Mouse (Mus musculus): ENCODE data around the gene Grn.

Grn gene

DNA sequence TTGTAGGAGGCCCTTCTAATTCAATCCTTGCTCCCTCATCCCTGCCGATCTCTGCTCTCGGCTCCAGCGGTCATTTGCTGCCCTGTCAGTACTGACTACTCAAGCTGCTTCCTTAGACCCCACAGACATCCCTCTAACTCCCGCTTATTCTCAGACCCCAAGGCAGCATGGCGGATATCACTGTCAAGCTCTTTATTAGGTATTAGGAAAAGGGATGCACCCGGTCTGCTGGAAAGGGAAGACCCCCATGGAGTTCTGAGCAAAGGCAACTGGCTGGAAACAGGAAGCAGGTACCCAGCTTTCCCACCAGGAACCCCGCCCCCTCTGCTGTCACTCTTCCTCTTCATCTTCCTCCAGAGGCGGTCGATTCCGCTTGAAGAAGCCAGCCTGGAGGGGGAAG lies 23.0 kb downstream of the Grn start:
- CTCF ChIA-PET = interaction anchor here (0.6 to 2.0 kb wide), 6 partner anchors 15 to 261 kb away, joined by 3 to 10 read pairs (median 4); partner anchors contain the start of gene Fzd2 (in 1 of the 4)
- POLR2A ChIA-PET = interaction anchor here (0.6 to 2.1 kb wide), 8 partner anchors 9 to 610 kb away, joined by 3 to 13 read pairs (median 6); partner anchors contain the start of genes Grn (in 1 of the 4) and Slc25a39 (in 1 of the 4)

- CTCF ChIA-PET = interaction anchor here (0.6 to 4.2 kb wide), 33 partner anchors 8 to 608 kb away, joined by 3 to 27 read pairs (median 4); partner anchors contain the start of genes Fam171a2 (in 3 of the 4), BC030867 (in 2 of the 4), Grn (in 2 of the 4) and Fzd2 (in 1 of the 4)
- POLR2A ChIA-PET = interaction anchor here in 3 of 4 experiments (0.6 to 4.6 kb wide), 33 partner anchors 10 to 561 kb away, joined by 3 to 51 read pairs (median 3); partner anchors contain the start of genes Slc25a39 (in 3 of the 3), Fam171a2 (in 2 of the 3), G6pc3 (in 1 of the 3) and Hdac5 (in 1 of the 3)
These were observed 25.8 kb downstream of the Grn start for GRCm38 (mm10) chr11:102455740-102456396.

- ChIA-PET POLR2A (interaction anchor here in 3 of 4 experiments (0.6 to 2.8 kb wide), 7 partner anchors 12 to 52 kb away, joined by 3 to 17 read pairs (median 3); partner anchors contain the start of genes Fam171a2 (in 1 of the 3) and Slc25a39 (in 1 of the 3)), CTCF (interaction anchor here in 3 of 4 experiments (0.5 to 2.2 kb wide), 10 partner anchors 14 to 422 kb away, joined by 3 to 9 read pairs (median 4); partner anchors contain the start of genes Fam171a2 (in 2 of the 3) and Fzd2 (in 1 of the 3))
These were observed 30.4 kb downstream of the Grn start for GRCm38 (mm10) chr11:102460541-102460940.

GRCm38 (mm10) chr11:102461764-102462163 lies 31.6 kb downstream of the Grn start:
- ChIA-PET POLR2A (interaction anchor here in 1 of 4 experiments (2.8 kb wide), 1 partner anchor 54 kb away, joined by 17 read pairs; the partner anchor contains the start of gene Slc25a39), CTCF (interaction anchor here in 1 of 4 experiments (1.1 kb wide), 1 partner anchor 15 kb away, joined by 3 read pairs; the partner anchor contains the start of gene Fam171a2)

DNA sequence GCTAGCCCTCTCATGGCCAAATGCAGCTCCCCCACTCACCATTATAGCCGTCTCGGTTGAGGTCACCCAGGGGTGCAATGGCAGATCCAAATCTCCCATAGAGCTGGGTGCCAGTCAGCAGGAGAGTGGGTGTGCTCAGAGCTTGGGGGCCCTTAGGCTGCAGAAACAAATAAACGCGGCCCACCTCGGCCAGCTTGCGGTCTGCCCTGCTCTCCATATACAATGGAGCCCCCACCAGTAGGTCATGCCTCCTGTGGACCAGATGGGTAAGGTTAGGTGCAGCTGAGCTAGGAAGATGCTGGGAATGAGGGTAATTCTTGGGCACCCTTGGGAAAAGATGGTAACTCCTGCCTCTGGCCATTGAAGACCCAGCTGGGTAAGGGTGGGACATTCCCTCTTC lies 34.8 kb downstream of the Grn start:
- CTCF ChIA-PET = no interaction called here
- POLR2A ChIA-PET = interaction anchor here in 2 of 4 experiments (0.5 to 4.6 kb wide), 7 partner anchors 8 to 146 kb away, joined by 3 to 51 read pairs (median 4); partner anchors contain the start of genes Slc25a39 (in 1 of the 2) and Ubtf (in 1 of the 2)

- CTCF ChIA-PET = interaction anchor here in 3 of 4 experiments (0.5 to 2.4 kb wide), 10 partner anchors 8 to 217 kb away, joined by 3 to 24 read pairs (median 6); partner anchors contain the start of genes BC030867 (in 1 of the 3) and Fam171a2 (in 1 of the 3)
- POLR2A ChIA-PET = interaction anchor here in 3 of 4 experiments (0.5 to 5.1 kb wide), 27 partner anchors 8 to 648 kb away, joined by 3 to 51 read pairs (median 5); partner anchors contain the start of genes Fam171a2 (in 2 of the 3), Atxn7l3 (in 1 of the 3), Grn (in 1 of the 3) and Slc25a39 (in 1 of the 3)
These were observed 35.8 kb downstream of the Grn start for GRCm38 (mm10) chr11:102465713-102466436.

GRCm38 (mm10) chr11:102467041-102467631 lies 37.0 kb downstream of the Grn start:
- ChIA-PET POLR2A (interaction anchor here in 3 of 4 experiments (0.6 to 5.1 kb wide), 70 partner anchors 8 to 666 kb away, joined by 3 to 51 read pairs (median 4); partner anchors contain the start of genes Gpatch8 (in 3 of the 3), BC030867 (in 2 of the 3), Fam171a2 (in 2 of the 3) and Grn (in 2 of the 3)), CTCF (interaction anchor here (0.5 to 2.4 kb wide), 32 partner anchors 10 to 865 kb away, joined by 3 to 24 read pairs (median 4); partner anchors contain the start of genes BC030867 (in 2 of the 4) and Fam171a2 (in 2 of the 4))

DNA sequence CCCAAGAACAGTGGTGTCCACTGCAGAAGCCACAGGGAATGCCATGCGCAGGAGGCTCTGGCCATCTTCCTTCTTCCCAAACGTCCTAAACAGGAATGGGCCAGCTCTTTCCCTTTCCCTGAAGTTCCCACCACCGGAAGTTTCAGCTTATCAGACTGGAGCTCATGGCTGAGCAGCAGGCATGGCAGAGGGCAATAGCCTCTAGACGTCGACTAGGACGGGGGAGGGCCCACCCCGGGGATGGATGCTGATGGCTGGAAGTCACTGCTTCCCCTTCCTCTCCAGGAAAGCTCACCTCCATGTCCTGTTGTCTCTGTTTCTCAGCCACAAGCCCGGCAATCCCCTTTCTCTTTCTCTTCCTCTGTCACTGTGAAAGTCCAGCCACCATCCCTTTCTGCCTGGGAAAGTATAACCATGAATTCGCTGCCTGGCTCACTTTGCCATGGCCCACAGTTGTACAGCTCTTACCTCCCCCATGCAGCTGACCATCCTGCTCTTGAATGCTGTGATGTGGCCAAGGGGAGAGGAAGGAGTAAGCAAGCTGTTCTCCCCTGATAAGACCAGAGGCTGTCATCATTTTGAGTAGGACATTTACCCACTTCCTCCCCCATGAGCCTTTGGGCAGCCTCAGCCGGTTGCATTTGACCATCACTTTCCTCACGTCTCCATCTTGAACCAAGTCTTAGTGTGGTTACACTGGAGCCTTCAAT lies 39.7 kb downstream of the Grn start, which contains the start of gene Itga2b:
Itga2b (minus strand) TSS at position 475 of the 710 bp plus-strand sequence.
- CTCF ChIA-PET = interaction anchor here in 3 of 4 experiments (0.5 to 1.7 kb wide), 6 partner anchors 11 to 169 kb away, joined by 3 to 6 read pairs (median 4); partner anchors contain the start of gene Fam171a2 (in 1 of the 3)
- POLR2A ChIA-PET = interaction anchor here in 3 of 4 experiments (0.5 to 5.1 kb wide), 10 partner anchors 8 to 1645 kb away, joined by 3 to 44 read pairs (median 4); no protein-coding TSS in a partner anchor

DNA sequence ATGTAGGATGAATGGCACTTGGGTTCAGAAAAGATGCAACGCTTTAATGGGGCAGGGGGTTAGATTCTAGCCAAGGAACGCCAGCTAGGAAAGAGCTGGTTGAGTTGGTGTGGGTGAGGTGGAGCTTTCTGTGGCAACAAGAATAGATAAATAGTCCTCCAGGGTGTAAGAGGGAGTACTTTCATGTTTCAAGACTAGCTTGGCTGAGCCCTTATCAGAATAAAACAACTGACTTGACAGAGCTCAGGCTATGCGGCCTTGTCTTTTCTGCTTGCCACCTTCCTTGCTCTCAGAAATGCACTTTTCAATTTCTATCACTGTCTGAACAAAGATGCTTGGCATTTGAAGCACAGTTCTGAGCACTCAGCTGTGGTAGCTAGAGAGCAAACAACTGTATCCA lies 44.9 kb downstream of the Grn start:
- CTCF ChIA-PET = interaction anchor here in 1 of 4 experiments (0.6 to 0.8 kb wide), 2 partner anchors 12 to 35 kb away, joined by 4 read pairs; no protein-coding TSS in a partner anchor
- POLR2A ChIA-PET = interaction anchor here in 3 of 4 experiments (0.6 to 6.4 kb wide), 5 partner anchors 7 to 174 kb away, joined by 3 to 44 read pairs (median 3); partner anchors contain the start of gene Itga2b (in 1 of the 3)

DNA sequence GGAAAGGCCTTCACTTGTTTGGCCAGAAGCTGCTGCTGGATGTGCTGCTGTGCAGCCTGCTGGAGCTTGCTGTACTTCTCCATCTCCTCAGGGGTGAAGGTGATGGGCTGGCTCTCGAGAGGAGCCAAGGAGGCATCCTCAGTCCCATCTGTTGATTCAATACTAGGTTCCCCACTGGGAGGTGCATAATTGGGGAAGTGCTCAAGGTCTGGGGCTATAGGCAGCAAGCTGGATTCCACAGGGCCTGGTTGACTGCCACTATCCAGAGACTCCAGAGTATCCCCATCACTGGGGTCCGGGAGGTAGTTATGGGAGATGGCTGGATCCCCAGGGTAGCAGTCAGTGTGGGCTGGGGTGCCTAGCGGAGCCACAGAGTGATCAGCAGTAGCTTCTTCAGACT lies 48.6 kb downstream of the Grn start:
- CTCF ChIA-PET = interaction anchor here in 3 of 4 experiments (1.3 to 1.7 kb wide), 6 partner anchors 8 to 94 kb away, joined by 3 to 7 read pairs (median 4); no protein-coding TSS in a partner anchor
- POLR2A ChIA-PET = interaction anchor here in 3 of 4 experiments (0.5 to 6.4 kb wide), 6 partner anchors 8 to 1509 kb away, joined by 3 to 44 read pairs (median 4); partner anchors contain the start of gene Itga2b (in 2 of the 3)

GRCm38 (mm10) chr11:102479581-102479980 lies 49.5 kb downstream of the Grn start:
- CTCF ChIA-PET = interaction anchor here (0.6 to 1.9 kb wide), 13 partner anchors 8 to 171 kb away, joined by 3 to 8 read pairs (median 3); no protein-coding TSS in a partner anchor
- POLR2A ChIA-PET = interaction anchor here in 3 of 4 experiments (0.6 to 6.4 kb wide), 12 partner anchors 11 to 395 kb away, joined by 3 to 44 read pairs (median 4); partner anchors contain the start of genes Itga2b (in 2 of the 3) and Fam171a2 (in 1 of the 3)

- CTCF ChIA-PET = interaction anchor here (0.6 to 1.9 kb wide), 10 partner anchors 13 to 170 kb away, joined by 3 to 8 read pairs (median 3); no protein-coding TSS in a partner anchor
- POLR2A ChIA-PET = interaction anchor here in 3 of 4 experiments (0.6 to 6.4 kb wide), 12 partner anchors 11 to 396 kb away, joined by 3 to 44 read pairs (median 4); partner anchors contain the start of genes Itga2b (in 2 of the 3) and Fam171a2 (in 1 of the 3)
These were observed 50.0 kb downstream of the Grn start for GRCm38 (mm10) chr11:102480111-102480510.

GRCm38 (mm10) chr11:102480897-102481296 lies 50.8 kb downstream of the Grn start:
- ChIA-PET POLR2A (interaction anchor here in 3 of 4 experiments (0.5 to 6.4 kb wide), 7 partner anchors 8 to 42 kb away, joined by 3 to 44 read pairs (median 5); partner anchors contain the start of gene Itga2b (in 2 of the 3)), CTCF (interaction anchor here in 2 of 4 experiments (0.6 to 1.9 kb wide), 6 partner anchors 11 to 166 kb away, joined by 3 to 8 read pairs (median 3); partner anchors contain the start of genes Fam171a2 (in 1 of the 2) and Itga2b (in 1 of the 2))

GRCm38 (mm10) chr11:102481779-102482178 lies 51.7 kb downstream of the Grn start:
- ChIA-PET CTCF (interaction anchor here in 2 of 4 experiments (1.0 kb wide), 2 partner anchors 12 to 35 kb away, joined by 3 to 4 read pairs; partner anchors contain the start of genes Fam171a2 (in 1 of the 2) and Itga2b (in 1 of the 2)), POLR2A (interaction anchor here in 2 of 4 experiments (1.2 to 4.0 kb wide), 4 partner anchors 10 to 41 kb away, joined by 5 to 34 read pairs (median 6); partner anchors contain the start of gene Itga2b (in 1 of the 2))
